Mouse (Mus musculus) CD4-positive, CD25-positive, alpha-beta regulatory T cell, adult 2 months (primary cell): ENCODE data around the gene Cbfa2t3.
"Not testable (repeated sequence)": the region's sequence is repeated elsewhere in the genome, so short reads cannot be mapped to it uniquely, and the experiment has no call there.

Experiments used
- DNase-seq: peaks from one replicate; pipeline ENCODE4 v3.0.0-alpha.2; 2012; ENCODE audit warnings: low read depth, low spot score

The Cbfa2t3 gene

DNA sequence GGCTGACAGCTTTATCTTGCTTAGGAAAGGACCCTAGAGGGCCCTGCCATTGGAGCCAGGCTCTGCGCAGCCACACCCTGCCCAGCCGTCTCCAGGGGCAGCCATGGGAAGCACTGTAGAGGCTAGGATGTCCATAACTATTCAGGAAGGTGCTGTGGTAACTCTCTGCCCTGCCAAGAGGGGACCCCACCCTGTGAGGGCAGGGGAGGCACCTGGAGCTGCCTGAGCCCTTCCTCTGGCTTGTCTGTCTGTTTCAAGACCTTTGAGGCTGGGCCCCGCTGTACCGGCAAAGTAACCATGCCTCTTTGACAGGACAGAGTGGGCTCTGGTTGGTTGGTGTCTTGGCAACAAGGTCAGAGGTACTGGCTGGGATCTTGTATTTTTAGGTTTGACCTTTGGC, 58.1 kb downstream of the Cbfa2t3 start:
- DNase-seq: no peak

DNA sequence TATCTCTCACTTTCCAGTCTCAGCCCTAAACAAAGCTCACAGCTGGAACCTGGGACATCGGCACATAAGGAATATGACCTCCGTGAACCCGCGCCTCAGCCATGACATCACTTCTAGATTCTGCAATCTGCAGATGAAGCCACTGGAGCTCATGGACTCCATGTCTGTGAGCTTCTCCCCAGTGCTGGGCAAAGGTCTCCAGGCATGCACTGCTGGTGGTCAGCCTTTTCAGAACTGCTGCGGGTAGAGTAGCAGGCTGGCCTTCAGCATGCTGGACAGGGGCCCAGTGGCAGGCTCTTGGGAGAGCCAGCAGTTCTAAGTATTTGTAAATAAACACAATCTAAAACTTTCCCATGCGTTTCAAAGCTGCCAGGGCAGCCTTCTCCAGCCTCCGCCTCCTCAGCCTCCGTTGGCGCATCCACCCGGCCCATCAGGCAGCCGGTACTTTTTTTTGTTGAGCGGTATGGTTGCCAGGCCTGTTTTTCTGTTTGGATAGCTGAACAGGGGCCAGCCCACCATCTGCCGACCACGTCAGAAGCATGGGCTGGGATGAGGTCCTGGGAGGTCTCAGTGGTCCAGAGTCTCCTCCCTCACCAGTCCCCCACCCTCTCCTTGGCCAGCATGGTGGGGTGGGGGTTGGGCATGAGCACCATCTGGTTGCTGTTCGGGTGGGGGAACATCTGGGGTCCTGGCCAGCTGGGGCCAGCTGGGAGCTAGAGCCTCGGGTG, 59.2 kb downstream of the Cbfa2t3 start:
- DNase-seq: no peak

GRCm38 (mm10) chr8:122638601-122639000, 60.3 kb downstream of the Cbfa2t3 start:
- DNase-seq: no peak

- DNase-seq: no peak
Observed at GRCm38 (mm10) chr8:122637230-122637629, 61.7 kb downstream of the Cbfa2t3 start.

GRCm38 (mm10) chr8:122636803-122637175, 62.1 kb downstream of the Cbfa2t3 start:
- DNase-seq: no peak

DNA sequence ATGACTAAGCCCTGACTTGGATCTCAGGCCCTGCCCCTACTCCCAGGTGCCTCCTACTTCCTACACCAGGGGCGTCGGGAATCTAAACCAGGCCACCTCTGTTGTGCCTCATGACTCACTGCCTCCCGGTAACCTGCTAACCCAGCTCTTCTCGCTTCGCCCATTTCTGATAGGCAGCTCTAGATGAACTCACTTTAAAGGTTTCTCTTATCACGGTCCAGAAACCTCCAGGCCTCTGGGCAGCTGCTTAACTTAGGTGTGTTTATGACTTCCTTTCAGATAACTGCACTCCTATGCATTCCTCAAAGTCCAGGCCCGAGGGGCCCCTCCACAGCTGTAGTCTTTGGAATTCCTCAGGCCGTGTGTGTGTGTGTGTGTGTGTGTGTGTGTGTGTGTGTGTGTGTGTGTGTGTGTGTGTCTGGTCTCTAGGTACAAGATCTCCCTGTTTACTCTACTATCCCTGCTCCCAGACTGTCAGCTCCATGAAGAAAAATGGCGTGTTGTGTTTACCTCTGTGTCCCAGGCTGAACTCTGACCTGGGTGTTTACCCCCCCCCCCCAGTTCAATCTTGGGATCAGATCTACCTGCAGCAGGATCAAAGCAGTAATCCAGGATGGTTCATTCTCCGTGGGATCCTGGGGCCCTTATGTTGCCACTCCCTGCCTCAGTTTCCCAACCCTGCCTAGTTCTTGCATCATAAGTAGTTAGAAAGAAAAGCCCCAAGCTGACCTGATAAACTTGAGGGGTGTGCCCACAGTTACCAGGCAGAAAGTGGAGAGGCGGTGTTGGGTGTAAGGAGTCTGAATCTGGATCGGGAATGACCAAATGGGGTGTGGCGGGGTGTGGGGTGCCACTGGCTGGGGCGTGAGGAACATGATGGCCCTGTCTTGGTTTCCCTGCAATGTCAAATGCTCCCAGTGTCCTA, 62.8 kb downstream of the Cbfa2t3 start:
- no peak for DNase-seq

DNA sequence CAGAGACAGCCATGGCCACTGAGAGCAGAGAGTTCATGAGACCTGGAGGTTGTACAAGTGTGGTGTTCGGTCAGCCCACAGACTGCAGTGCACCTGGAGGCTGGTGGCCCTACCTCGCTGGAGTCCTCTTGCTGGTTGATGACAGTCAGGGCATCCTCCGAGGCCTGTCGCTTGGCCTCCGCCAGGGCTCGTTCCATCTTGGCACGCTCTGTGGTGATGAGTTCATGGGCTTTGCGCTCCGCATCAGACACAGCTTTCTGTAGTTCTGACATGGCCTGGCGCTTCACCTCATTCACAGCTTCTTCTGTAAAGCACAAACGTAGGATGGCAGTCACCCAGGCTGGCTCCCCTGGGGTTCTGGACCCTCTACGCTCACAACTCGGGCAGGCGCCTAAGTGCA, 65.7 kb downstream of the Cbfa2t3 start:
- no peak for DNase-seq

DNA sequence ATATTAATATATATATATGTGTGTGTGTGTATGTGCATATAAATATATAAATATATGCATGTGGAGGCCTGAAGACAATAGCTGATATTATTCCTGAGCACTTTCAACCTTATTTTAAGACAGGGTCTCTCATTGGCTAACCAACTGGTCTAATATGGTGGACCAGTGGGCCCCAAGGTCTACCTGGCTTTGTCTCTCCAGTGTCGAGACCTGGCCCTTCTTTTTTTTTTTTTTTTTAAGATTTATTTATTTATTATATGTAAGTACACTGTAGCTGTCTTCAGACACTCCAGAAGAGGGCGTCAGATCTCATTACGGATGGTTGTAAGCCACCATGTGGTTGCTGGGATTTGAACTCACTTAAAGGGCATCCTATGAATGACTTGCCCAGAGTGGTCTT, 66.8 kb downstream of the Cbfa2t3 start:
- not testable (repeated sequence) for DNase-seq

- DNase-seq: no peak
Observed at GRCm38 (mm10) chr8:122630696-122631095, 68.2 kb downstream of the Cbfa2t3 start.

DNA sequence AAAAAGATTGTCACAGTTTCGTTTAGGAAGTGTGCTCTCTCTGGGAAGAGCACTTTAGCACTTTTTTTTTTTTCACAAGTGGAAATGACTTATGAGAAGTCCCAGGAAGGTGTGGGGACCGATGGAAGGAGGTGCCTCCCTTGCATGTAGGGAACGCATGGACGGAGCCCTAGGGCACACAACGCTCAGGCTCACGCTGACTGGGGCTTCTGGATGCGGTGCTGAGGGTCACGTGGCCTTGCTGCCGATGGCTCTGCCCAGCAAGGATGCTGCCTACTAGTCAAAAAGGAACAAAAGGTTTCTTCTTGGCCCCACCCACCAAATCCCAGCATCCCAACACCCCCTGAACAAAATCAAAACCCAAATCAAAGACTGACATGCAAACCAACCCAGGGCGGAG, 69.5 kb downstream of the Cbfa2t3 start:
- no peak for DNase-seq

- no peak for DNase-seq
Observed at GRCm38 (mm10) chr8:122626896-122627295, 72.0 kb downstream of the Cbfa2t3 start.

DNA sequence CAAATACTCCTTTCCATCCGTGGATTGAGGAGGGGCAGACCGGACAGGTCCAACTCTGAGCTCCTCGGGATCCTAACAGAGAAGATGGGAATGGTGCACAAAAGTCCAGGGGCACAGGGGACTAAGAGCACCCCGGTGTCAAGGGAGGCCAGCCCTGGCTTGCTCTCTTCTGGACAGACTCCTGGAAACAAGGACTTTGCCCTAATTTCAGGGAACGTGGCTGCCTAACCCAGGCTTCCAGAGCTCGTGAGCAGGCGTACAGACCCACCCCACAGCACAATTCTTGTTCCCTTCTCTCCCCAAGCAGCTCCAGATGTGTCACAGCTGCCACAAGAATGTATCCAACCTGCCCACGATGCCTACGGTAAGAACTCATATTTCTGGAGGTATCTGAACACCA, 73.1 kb downstream of the Cbfa2t3 start:
- DNase-seq: no peak

GRCm38 (mm10) chr8:122624653-122625052, 74.3 kb downstream of the Cbfa2t3 start:
- no peak for DNase-seq

- no peak for DNase-seq
Observed at GRCm38 (mm10) chr8:122623844-122624642, 74.9 kb downstream of the Cbfa2t3 start.

- DNase-seq: no peak
Observed at GRCm38 (mm10) chr8:122622727-122623126, 76.2 kb downstream of the Cbfa2t3 start, which contains the start of gene Pabpn1l. Pabpn1l (minus strand) TSS chr8:122622739.

- no peak for DNase-seq
Observed at GRCm38 (mm10) chr8:122620446-122620845, 78.5 kb downstream of the Cbfa2t3 start.

DNA sequence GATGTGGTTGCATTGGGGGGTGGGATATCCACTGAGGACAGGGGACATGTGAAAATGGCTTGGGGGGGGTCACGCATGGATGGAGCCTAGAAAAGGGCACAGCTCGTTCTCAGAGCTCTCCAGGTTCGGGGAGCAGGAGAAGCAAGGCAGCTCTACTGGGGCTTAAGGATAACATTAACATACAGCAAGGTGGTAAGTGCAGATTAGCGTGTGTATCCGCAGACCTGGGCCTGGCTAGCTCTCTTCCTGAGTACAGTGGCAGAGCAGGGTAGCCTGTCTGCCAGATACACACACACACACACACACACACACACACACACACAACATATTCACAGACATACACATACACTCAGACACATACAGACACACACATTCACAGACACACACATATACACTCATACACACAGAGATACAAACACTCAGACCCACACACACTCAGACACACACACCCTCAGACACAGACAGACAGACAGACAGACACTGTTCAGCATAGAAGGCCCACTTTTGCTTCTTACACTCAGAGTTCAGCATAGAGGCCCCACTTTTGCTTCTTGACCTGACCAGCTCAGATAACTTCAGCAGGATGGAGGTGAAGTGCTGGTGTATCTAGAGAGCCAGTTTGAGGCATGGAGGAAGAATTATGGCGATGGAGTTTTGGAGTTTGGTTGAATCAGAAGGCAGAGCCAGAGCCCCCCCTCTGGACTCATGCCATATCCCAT, 80.1 kb downstream of the Cbfa2t3 start:
- no peak for DNase-seq

DNA sequence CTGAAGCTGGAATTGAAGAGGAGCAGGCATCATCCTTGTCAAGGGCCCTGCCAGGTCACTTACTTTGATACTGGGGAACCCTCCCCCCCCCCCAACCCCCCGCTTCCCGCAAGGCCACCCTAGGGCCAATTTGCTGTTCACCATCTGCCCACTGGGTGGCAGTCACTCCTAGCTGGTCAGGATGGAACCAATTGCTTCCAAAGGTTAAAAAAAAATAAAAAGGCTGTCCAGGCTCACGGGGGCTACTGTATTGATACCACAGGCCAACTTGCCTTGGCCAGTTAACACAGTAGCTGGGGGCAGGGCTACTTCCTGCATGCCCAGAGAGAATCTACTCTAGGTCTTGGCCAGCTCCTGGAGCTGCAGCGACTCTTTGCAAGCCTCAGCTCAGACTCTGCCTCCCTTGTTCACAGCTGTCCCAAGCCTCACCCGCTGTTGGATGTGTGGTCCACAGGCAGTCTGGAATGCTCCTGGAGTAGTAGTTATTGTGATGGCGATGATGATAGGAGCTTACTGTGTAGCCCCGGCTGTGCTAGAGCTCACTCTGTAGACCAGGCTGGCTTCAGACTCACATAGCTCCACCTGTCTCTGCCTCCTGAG, 80.9 kb downstream of the Cbfa2t3 start:
- peak; percentile 89 for DNase-seq

- DNase-seq: no peak
Observed at GRCm38 (mm10) chr8:122616181-122616905, 82.6 kb downstream of the Cbfa2t3 start.
